Mouse (Mus musculus) liver, embryonic 14.5 days (tissue): ENCODE data around the gene Stk35. TPM values are rescaled to one million over a fixed set of nuclear protein-coding genes. Genes with fewer than 3 reads are reported as not detected.

Experiments
- ATAC-seq: fragments of 200-750 bp; cut with Nextera tagmentation; 2 replicates; pipeline ENCODE4 v1.8.0; 2017; ENCODE audit warnings: moderate number of reproducible peaks, mild to moderate bottlenecking, moderate library complexity; ENCODE audit not compliant: insufficient read depth
- DNase-seq, 3 experiments: peaks; one replicate each; pipeline ENCODE4 v3.0.0-alpha.2; 2012 to 2013; ENCODE audit warnings: low read depth in 3 of 3, low spot score in 3 of 3
- H3K27ac ChIP-seq: fragments of 300-500 bp; sonication (generic); 2 replicates; pipeline ENCODE4 v1.5.1; 2014; ENCODE audit warnings: moderate library complexity, mild to moderate bottlenecking, control low read depth, inconsistent platforms
- H3K27me3 ChIP-seq: fragments of 300-500 bp; sonication (generic); 2 replicates; pipeline ENCODE4 v1.6.1; 2014; ENCODE audit warnings: mild to moderate bottlenecking, low read length, moderate library complexity; ENCODE audit not compliant: control insufficient read depth, insufficient read depth
- H3K36me3 ChIP-seq: fragments of 300-500 bp; sonication (generic); replicated peaks from 2 replicates; pipeline ENCODE4 v1.6.1; 2014; ENCODE audit warnings: low read depth; ENCODE audit not compliant: control insufficient read depth, insufficient read depth
- H3K4me1 ChIP-seq, 2 experiments: fragments of 200-500 bp in 1 of 2; fragments of 300-500 bp in 1 of 2; sonication (generic) in 1 of 2; replicated peaks; 2 replicates each; pipeline ENCODE4 v1.6.1; 2012 to 2014; ENCODE audit warnings: antibody characterized with exemption in 1 of 2, inconsistent platforms in 1 of 2, low read length in 1 of 2; ENCODE audit not compliant: control insufficient read depth in 2 of 2, insufficient read depth in 2 of 2
- H3K4me2 ChIP-seq: fragments of 300-500 bp; sonication (generic); 2 replicates; pipeline ENCODE4 v1.6.1; 2014; ENCODE audit warnings: low read depth, mild to moderate bottlenecking, control low read depth, moderate library complexity
- H3K4me3 ChIP-seq, 2 experiments: fragments of 200-500 bp in 1 of 2; fragments of 300-500 bp in 1 of 2; sonication (generic) in 1 of 2; 2 replicates each; pipeline ENCODE4 v1.5.1; 2012 to 2014; ENCODE audit warnings: low read depth in 2 of 2, low read length in 2 of 2, mild to moderate bottlenecking in 2 of 2, control low read depth in 1 of 2, inconsistent platforms in 1 of 2, moderate library complexity in 1 of 2; ENCODE audit not compliant: insufficient read depth in 1 of 2
- H3K9ac ChIP-seq: fragments of 300-500 bp; sonication (generic); replicated peaks from 2 replicates; pipeline ENCODE4 v1.6.1; 2014; ENCODE audit warnings: mild to moderate bottlenecking, control low read depth, moderate library complexity
- H3K9me3 ChIP-seq: fragments of 300-500 bp; sonication (generic); 2 replicates; pipeline ENCODE4 v1.6.1; 2016; ENCODE audit warnings: low read length, mixed read lengths; ENCODE audit not compliant: control insufficient read depth
- CTCF ChIP-seq: IDR thresholded peaks from 2 replicates; pipeline ENCODE4 v1.5.1; 2016; ENCODE audit warnings: antibody characterized with exemption, low read depth, control low read depth
- EP300 ChIP-seq: IDR thresholded peaks from 2 replicates; pipeline ENCODE4 v1.6.1; 2016; ENCODE audit warnings: antibody characterized with exemption, low read depth
- WGBS: fragments of 180-500 bp; shearing (Covaris S2); extraction: QIAGEN DNeasy Blood & Tissue Kit; methylation state at CpG from one replicate; pipeline ENCODE4 v1.1.7; 2014; ENCODE audit not compliant: insufficient replicate concordance; 5-methylcytosine and 5-hydroxymethylcytosine counted together
- polyA plus RNA-seq, 2 experiments: library from polyadenylated mRNA; depleted of rRNA in 1 of 2; stranded (reverse) in 1 of 2; unstranded in 1 of 2; fragments of >200 nt; fragmentation: Nextera tagmentation in 1 of 2; extraction: Ambion mirVana in 1 of 2; gene quantifications; 2 replicates each; pipeline versions ENCODE4 v1.2.1 to v1.2.3; 2012 to 2014

The Stk35 gene
- polyA plus RNA-seq, 2 experiments, result 4.9 to 5.8 TPM

DNA sequence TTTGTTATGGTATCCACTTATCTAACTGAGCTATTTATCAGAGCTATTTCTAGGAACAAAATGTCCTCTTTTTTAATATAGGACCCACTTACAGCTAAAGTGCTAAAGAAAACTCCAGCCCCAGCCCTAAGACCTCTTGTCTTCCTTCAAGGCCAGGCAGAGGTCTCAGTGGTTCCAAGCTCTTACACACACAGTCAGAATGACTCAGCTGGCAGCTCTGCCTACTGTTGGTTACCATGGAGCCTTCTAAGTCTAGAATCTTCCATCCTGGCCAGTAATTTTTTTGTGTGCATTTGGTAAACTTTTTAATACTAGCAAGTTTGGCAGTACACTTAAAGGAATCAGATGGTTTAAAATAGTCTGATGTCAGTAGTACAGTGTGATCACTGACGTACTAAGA, 19.6 kb downstream of the Stk35 start:
- Histone ChIP-seq H3K4me1 (0 out of 4 replicates have a peak, but pooled peaks cover 0 to 1% of the 10 kb centered on the region in 2 experiments), H3K27me3 (no peaks in the 10 kb centered on the region), H3K9me3 (no peaks in the 10 kb centered on the region), H3K36me3 (peaks cover 5% of the 10 kb centered on the region), H3K4me3 (no peak overlapping the region), H3K27ac (no peak overlapping the region), H3K9ac (no peak overlapping the region), H3K4me2 (no peak overlapping the region)
- ATAC-seq, result no peak
- 92% methylated on average over 1 of the region's 1 CpGs for WGBS
- no peak for DNase-seq
- no peak for TF ChIP-seq CTCF
- TF ChIP-seq EP300, result no peak

DNA sequence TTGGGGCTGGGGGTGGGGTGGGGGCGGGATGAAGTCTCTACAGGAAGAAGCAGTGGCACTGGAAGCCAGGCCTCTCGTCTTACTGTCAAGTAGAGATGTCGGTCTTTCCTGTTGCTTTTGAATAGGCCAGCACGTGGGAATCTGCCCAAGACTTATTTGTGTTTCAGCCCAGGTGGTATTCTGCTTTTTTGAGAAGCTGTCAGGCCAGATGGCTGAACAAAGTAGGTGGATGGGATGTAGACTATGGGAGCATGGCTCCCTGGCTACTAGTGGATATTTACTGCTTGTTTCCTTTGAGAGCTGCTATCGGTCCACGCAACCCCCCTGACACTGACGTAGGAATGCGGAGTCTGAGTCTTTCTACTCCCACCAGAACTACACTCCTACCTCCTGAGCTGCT, 20.7 kb downstream of the Stk35 start:
- DNase-seq (no peak), ATAC-seq (no peak)
- WGBS, result 71% methylated on average over 8 of the region's 8 CpGs
- Histone ChIP-seq H3K4me3 (no peak overlapping the region), H3K4me2 (no peak overlapping the region), H3K9me3 (no peaks in the 10 kb centered on the region), H3K27me3 (no peaks in the 10 kb centered on the region), H3K9ac (no peak overlapping the region), H3K27ac (no peak overlapping the region), H3K4me1 (0 out of 4 replicates have a peak, but pooled peaks cover 0 to 1% of the 10 kb centered on the region in 2 experiments), H3K36me3 (no peaks in the 10 kb centered on the region; the same call in none of the 2 replicates)
- TF ChIP-seq CTCF, result no peak
- TF ChIP-seq EP300, result no peak

DNA sequence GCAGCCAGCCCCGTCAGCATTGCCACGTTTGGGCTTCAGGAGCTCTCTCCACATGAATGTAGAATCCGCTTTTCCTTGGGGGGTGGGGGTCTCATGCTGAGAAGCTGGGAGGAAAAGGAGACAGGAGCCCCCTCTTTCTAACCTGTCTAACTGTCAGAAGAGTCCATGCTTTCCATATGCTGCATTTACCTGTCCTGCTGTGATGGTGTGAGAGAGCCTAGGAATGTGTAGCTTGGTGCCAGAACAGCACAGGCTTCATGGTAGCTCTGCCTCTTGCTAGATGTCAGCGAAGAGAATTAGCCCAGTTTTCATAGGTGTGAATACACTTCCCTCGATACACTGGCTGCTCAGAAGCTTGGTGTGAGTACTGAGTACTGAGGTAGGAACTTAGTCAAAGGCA, 21.3 kb downstream of the Stk35 start:
- H3K27me3 ChIP-seq, result no peaks in the 10 kb centered on the region
- WGBS, result 83% methylated on average over 5 of the region's 5 CpGs
- ATAC-seq (no peak), DNase-seq (no peak)
- no peak overlapping the region for H3K9ac ChIP-seq
- no peak overlapping the region for H3K27ac ChIP-seq
- no peak overlapping the region for H3K4me3 ChIP-seq
- H3K4me1 ChIP-seq, result 0 out of 4 replicates have a peak, but pooled peaks cover 0 to 1% of the 10 kb centered on the region in 2 experiments
- no peak overlapping the region for H3K4me2 ChIP-seq
- H3K9me3 ChIP-seq, result no peaks in the 10 kb centered on the region
- no peaks in the 10 kb centered on the region; the same call in 1 of the 2 replicates for H3K36me3 ChIP-seq
- TF ChIP-seq EP300 (no peak), CTCF (no peak)

DNA sequence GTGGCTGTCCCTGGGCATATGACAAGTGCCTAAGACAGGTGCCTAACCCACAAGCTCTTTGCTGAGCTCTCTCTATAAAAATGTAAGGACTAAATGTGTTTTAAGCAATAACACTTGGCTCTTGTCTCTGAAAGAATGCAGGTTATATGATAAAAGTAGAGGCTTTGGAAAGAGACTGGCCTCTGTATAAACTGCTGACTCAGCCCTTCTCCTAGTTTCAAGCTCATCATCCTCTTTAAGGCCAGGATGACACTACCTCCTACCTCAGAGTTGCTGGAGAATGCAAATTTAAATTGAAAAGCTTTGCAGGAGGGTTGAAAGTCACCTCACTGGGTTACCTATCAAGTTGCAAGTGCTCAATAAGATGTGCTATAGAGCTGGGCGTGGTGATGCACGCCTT, 23.0 kb downstream of the Stk35 start:
- TF ChIP-seq CTCF (no peak), EP300 (no peak)
- Histone ChIP-seq H3K27me3 (no peaks in the 10 kb centered on the region), H3K9ac (no peak overlapping the region), H3K9me3 (no peaks in the 10 kb centered on the region), H3K4me2 (no peak overlapping the region), H3K4me1 (0 out of 4 replicates have a peak, but pooled peaks cover 0 to 1% of the 10 kb centered on the region in 2 experiments), H3K4me3 (no peak overlapping the region), H3K27ac (no peak overlapping the region), H3K36me3 (no peaks in the 10 kb centered on the region)
- no peak for DNase-seq
- no peak for ATAC-seq
- 88% methylated on average over 2 of the region's 2 CpGs for WGBS

DNA sequence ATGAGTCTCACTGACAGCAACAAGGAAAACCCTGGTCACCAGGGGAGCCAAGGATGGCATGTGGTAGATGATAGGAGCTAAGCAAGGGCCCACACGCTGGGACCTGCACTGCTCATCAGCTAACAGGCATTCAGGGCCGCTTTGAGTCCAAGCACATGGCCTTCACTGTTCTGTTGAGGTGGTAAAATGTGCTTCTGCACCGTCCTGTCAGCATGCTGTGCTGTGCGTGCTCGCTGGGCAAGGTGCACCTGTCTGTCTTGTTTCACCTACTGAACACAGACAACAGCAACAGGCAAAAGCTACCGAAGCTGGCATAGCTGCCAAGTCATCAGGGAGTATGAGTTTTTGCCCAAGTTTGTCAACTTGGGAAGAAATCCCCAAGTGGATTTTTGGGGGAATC, 23.9 kb downstream of the Stk35 start:
- no peak for ATAC-seq
- Histone ChIP-seq H3K4me3 (no peak overlapping the region), H3K4me1 (0 out of 4 replicates have a peak, but pooled peaks cover 0 to 1% of the 10 kb centered on the region in 2 experiments), H3K9me3 (no peaks in the 10 kb centered on the region), H3K9ac (no peak overlapping the region), H3K4me2 (no peak overlapping the region), H3K27ac (no peak overlapping the region), H3K27me3 (no peaks in the 10 kb centered on the region), H3K36me3 (no peaks in the 10 kb centered on the region; the same call in 1 of the 2 replicates)
- WGBS, result 79% methylated on average over 6 of the region's 6 CpGs
- no peak for DNase-seq
- no peak for TF ChIP-seq EP300
- no peak for TF ChIP-seq CTCF

DNA sequence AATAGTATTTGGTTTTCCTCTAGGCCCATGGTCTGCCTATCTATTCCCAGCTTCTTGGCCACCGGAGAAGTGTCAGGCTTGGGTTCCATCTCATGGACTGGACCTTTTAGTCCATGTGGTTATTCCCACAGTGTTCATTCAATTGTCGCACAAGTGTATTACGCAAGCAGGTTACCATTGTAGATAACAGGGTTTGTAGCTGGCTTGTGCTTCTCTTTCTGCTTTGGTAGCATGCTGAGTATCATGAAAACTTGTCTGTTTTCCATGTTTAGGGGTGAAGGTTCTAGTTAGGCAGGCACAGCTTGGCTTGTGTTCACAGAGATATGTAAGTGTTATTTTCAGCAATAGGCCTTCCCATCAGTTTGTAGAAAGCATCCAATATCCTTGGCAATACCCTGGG, 25.8 kb downstream of the Stk35 start:
- Histone ChIP-seq H3K9ac (no peak overlapping the region), H3K9me3 (no peaks in the 10 kb centered on the region), H3K4me2 (no peak overlapping the region), H3K27ac (no peak overlapping the region), H3K4me3 (no peak overlapping the region), H3K27me3 (no peaks in the 10 kb centered on the region), H3K4me1 (no peaks in the 10 kb centered on the region), H3K36me3 (no peaks in the 10 kb centered on the region; the same call in 1 of the 2 replicates)
- 85% methylated on average over 3 of the region's 3 CpGs for WGBS
- ATAC-seq (no peak), DNase-seq (no peak)
- TF ChIP-seq EP300 (no peak), CTCF (no peak)
